Mouse (Mus musculus): ENCODE measurements around the gene Larp1. TPM values are rescaled to one million over a fixed set of nuclear protein-coding genes. Genes with fewer than 3 reads are reported as not detected.

Larp1 gene
- total RNA-seq, 4 experiments from 2014 or later = 91.6 to 96.7 (median 94.3) TPM

GRCm38 (mm10) chr11:58003126-58003525, 5.7 kb upstream of the Larp1 start:
- DNase-seq (ENCODE audit: low spot score in 2 of 2) = no peak

DNA sequence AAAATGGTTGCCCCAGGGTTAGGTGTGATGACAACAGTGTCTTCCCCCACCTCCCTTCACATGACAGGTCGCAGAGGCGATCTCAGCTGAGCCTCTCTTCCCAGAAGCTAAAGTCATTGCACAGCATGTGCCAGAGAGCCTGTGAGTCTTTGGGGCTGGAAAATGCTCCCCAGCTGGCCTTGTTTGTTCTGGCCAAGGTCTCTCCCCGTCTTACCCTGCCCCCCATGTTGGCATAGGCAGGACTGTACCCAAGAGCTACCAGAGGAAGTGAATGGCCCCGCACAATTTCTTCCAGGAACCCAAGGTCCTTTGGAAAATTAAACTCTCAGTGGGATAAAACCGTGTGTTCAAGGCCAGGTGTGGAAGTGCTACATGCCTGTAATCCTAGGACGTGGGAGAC, 5.1 kb upstream of the Larp1 start:
- no peak for DNase-seq (ENCODE audit: low spot score in 2 of 2)

- DNase-seq (ENCODE audit: low spot score in 2 of 2) = no peak
Measured at GRCm38 (mm10) chr11:58005110-58005509, 3.8 kb upstream of the Larp1 start.

DNA sequence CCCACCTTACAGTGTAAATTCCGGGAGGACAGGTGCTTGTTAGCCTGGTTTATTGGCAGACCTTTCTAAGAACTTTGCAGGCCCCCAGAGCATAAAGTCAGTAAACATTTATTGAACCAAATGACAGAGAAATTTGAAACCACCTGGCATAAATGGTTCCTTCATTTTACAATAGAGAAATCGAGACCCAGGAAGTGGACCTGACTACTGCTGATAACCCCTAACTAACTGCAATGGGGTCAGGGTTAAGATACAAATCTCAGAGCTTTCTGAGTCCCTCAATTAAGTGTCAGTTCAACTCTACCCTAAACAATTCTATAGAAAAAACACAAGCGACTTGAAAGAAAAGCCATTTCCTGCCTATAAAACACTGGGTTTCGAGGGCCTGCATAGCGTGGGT, 851 bp upstream of the Larp1 start:
- no peak for DNase-seq (ENCODE audit: low spot score in 2 of 2)

- DNase-seq (ENCODE audit: low spot score in 2 of 2) = peak; percentile 68 to 76
Measured at GRCm38 (mm10) chr11:58008437-58009050, 320 bp upstream of the Larp1 start.

DNA sequence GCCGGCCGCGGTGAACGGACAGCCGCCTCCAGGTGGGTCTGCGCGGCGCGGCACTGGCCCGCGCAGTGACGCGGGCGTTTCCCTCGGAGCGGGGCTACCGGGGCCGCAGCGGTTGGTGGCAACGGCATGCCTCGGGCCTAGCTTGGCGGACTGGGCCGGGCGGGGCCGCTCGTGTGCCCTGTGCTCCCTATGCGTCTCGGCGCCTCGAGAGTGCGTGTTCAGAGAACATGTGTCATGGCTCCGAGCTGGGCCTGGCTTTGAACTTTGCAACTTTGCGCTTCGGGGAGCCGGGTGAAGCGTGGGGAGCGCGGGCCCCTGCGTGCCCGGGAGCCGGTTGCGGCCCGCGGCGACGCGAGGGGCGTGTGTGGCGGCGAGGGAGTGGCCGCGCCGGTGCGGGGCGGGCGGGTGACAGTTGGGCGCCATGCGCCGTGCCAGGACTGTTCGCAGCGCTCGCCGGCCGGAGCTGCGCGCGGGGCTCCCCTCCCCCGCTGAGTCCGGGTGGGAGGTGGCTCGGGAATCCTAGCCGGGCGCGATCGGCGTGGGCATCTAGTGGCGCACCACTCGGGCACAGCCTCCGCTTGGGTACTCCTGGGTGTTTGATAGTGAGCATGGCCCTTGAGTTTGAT, 765 bp downstream of the Larp1 start:
- peak; percentile 35 to 57 for DNase-seq (ENCODE audit: low spot score in 2 of 2)

- DNase-seq (ENCODE audit: low spot score in 2 of 2) = no peak
Measured at GRCm38 (mm10) chr11:58010226-58010781, 1.4 kb downstream of the Larp1 start.

DNA sequence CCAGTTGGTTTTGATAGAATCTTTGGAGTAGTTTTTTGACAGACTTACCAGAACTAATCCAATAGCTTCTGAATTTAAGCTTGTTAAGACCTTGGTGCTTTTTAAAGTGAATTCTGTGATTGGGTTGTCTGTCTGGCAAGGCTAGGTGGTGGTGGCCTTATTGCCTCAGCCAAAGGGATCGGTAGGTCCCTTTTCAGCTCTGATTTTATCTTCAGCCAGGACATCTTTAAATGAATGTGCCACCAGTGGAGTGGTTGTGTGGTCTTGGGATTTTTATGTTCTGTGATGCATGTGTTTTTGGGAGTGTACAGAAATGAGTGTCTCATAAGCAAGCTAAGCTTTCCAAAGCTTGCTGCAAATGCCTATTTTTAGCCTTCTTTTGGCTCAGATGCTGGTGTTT, 2.1 kb downstream of the Larp1 start:
- no peak for DNase-seq (ENCODE audit: low spot score in 2 of 2)

DNA sequence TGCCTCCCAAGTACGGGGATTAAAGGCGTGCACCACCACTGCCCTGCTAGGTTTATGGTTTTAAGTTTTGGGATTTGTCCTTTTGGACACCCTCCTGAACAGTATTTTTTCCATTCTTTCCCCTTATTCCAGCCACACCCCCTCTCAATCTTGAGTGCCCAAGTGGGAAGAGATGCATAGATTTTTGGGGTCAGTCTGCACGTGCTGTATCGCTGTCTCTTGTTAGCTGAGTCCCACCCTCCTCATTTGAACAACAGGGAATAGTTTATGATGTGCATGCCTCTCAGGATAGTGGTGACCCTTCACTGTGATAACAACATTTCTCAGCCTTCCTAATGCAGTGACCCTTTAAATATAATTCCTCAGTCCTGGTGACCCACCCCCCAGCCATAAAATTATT, 2.9 kb downstream of the Larp1 start:
- no peak for DNase-seq (ENCODE audit: low spot score in 2 of 2)

DNA sequence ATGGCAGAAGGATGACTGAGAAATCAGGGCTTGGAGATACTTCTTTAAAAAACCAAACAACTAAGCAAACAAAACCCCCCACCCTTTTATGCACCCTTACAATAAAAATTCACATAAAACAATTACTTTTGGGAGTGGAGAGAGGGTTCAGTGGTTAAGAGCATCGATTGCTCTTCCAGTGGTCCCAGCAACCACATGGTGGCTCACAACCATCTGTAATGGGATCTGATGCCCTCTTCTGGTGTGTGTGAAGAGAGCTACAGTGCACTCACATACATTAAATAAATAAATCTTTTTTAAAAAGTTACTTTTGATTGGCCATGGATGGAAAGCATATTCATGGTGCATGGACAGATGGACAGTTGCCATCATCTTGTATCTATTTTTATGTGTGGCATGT, 3.8 kb downstream of the Larp1 start:
- no peak for DNase-seq (ENCODE audit: low spot score in 2 of 2)

- DNase-seq (ENCODE audit: low spot score in 2 of 2) = no peak
Measured at GRCm38 (mm10) chr11:58013100-58013499, 4.2 kb downstream of the Larp1 start.

DNA sequence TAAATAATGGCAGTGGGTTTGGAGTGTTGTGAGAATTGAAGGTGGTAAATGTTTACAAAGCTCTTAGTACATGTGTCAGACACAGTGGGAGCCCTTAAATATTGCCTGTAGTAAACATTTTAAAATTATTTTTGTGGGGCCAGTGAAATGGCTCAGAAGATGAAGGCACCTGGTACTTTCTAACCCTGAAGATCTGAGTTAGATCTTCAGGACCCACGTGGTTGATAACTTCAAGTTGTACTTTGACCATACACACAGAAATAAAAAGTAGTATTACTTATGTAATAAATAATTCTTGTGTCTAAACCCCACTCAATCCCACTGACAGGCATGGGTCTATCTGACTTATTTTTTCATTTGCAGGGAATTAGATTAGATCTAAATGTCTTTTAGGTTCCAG, 5.7 kb downstream of the Larp1 start:
- no peak for DNase-seq (ENCODE audit: low spot score in 2 of 2)

- DNase-seq (ENCODE audit: low spot score in 2 of 2) = no peak
Measured at GRCm38 (mm10) chr11:58015339-58015738, 6.5 kb downstream of the Larp1 start.

DNA sequence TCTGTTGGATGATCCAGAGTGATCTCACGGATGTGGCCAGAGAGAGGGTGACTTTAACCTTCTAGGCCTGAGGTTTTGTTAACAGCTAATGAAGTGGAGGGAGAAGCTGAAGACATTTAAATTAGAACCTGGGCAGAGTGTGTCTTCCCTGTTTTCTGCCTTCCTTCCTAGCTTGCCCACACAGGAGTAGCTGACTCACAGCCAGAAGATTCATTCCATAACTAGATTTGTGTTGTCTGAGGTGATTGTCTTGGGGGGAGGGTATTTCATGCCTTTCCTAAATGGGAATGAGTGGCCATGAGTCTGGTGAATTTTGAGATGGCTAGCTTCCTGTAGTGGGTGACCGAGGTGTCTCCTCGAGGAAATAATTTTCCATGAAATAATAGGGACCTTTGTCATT, 7.5 kb downstream of the Larp1 start:
- DNase-seq (ENCODE audit: low spot score in 2 of 2) = no peak

- no peak for DNase-seq (ENCODE audit: low spot score in 2 of 2)
Measured at GRCm38 (mm10) chr11:58017422-58017821, 8.6 kb downstream of the Larp1 start.

DNA sequence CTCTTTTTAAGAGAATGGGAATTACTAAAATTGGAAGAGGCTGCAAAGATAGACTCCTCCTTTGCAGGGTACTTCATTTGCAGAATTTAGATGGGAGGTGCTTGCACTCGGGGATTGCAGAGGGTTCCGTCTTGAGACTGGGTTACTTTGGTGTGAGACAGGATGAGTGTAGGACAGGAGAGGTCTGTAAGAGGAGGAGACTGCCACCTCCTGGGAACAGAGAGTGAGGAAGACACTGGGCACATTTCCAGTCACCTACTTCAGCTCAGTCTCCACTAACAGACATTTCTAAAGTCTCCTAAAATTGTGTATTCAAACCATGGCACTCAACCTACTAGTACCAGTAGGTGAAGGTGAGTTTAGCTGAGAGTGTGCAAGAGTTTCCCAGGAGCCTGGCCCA, 9.4 kb downstream of the Larp1 start:
- DNase-seq (ENCODE audit: low spot score in 2 of 2) = no peak

DNA sequence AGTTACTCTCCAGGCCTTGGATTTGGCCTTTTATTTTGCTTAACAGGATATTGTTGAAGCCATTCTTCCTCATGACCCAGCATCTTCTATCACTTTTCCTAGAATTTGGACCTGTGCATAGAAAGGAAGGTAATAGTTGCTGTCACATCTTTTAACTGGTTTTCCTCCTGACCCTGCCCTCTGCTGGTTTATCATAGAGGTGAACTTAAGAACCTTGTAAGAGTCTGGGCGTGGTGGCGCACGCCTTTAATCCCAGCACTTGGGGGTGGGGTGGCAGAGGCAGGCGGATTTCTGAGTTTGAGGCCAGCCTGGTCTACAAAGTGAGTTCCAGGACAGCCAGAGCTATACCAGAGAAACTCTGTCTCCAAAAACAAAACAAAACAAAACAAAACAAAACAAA, 9.8 kb downstream of the Larp1 start:
- no peak for DNase-seq (ENCODE audit: low spot score in 2 of 2)

DNA sequence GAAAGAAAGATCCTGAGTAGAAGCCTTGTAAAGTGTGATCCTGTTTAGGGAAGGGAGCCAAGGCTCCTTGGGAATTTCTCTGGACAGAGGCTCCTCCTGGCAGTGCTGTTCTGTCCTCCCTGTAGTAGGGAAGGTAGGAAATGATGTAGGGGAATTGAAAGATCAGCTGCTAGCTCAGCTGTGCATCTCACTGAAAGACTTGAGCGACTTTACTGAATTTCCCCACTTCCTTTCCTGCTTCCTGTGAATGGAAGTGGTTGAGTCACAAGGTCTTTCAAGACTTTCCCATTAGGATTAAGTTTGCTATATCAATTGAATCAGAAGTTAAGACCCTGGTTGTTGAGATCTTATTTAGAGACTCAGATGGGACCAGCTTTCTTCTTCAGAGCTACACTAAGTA, 12.2 kb downstream of the Larp1 start:
- DNase-seq (ENCODE audit: low spot score in 2 of 2) = no peak

- DNase-seq (ENCODE audit: low spot score in 2 of 2) = no peak
Measured at GRCm38 (mm10) chr11:58021618-58022017, 12.8 kb downstream of the Larp1 start.

GRCm38 (mm10) chr11:58024271-58024670, 15.4 kb downstream of the Larp1 start:
- DNase-seq (ENCODE audit: low spot score in 2 of 2) = no peak

- no peak for DNase-seq (ENCODE audit: low spot score in 2 of 2)
Measured at GRCm38 (mm10) chr11:58024671-58025070, 15.8 kb downstream of the Larp1 start.

DNA sequence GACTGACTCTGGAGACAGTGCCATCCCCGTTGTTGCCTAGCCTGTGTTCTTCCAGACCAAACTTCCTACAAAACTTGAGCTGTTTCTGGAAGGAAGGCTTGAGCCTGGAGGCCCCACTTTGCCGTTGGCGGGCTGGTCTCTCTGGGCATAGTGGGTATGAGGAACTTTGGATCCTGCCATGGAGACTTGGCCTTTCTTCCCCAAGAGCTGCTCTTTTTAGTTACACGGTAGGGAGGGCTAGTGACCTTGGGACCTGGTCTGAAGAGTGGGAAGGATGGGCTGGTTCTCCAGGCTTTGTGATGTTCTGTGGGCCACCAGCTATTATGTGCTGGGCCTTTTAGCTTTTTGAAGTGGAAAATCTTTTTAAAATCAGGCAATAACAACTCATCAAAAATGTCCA, 17.0 kb downstream of the Larp1 start:
- DNase-seq (ENCODE audit: low spot score in 2 of 2) = no peak

DNA sequence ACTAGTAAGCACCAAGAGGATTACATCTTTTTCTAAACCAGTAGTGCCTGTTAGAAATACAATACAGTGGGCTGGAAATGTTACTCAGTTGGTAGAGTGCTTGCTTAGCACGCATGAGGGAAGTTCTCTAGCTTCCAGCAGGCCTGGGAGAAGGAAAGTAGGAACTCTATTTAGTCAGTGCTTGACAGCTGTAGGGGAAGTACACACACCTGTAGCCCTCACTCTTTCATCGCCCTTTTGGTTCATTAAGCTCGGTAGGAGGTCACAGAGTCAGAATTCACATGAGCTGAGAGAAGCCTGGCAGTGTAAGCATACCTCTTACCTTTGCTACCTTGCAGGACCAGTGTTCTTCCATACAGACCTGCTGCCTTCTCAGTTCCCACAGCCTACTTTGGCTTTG, 17.5 kb downstream of the Larp1 start:
- DNase-seq (ENCODE audit: low spot score in 2 of 2) = no peak

All from layer of hippocampus, adult 8-10 months (tissue).